Mouse (Mus musculus) gastrocnemius, postnatal 14 days (tissue): ENCODE measurements around the gene Taok3. TPM values are rescaled to one million over a fixed set of nuclear protein-coding genes. Genes with fewer than 3 reads are reported as not detected.

Source experiments
- DNase-seq: peaks from one replicate; pipeline ENCODE4 v3.0.0; 2021; ENCODE audit warnings: mixed read lengths
- intact Hi-C: fragments of 180-260 bp; cut with DNase I; formaldehyde crosslinking; loops from one replicate; pipeline ENCODE4 v1.15.1; 2025; ENCODE audit warnings: low total_unique reads
- total RNA-seq, 2 experiments: library from RNA; stranded (reverse); gene quantifications; 2 replicates each; pipeline ENCODE4 v1.2.3; 2021

Gene Taok3
- total RNA-seq, 2 experiments from 2014 or later: 5.6 to 6.4 TPM

- intact Hi-C loops: no loop called here
- DNase-seq: no peak
Observed at GRCm38 (mm10) chr5:117164516-117164915, 44.6 kb downstream of the Taok3 start.

GRCm38 (mm10) chr5:117164923-117165322, 45.0 kb downstream of the Taok3 start:
- intact Hi-C loops: no loop called here
- no peak for DNase-seq

- intact Hi-C loops: no loop called here
Observed at GRCm38 (mm10) chr5:117165946-117166345, 46.0 kb downstream of the Taok3 start.

GRCm38 (mm10) chr5:117166811-117167365, 47.0 kb downstream of the Taok3 start:
- peak; percentile 55 for DNase-seq
- intact Hi-C loops: no loop called here

More at GRCm38 (mm10) chr5:117165946-117166345, 46.0 kb downstream of the Taok3 start:
- no peak for DNase-seq

DNA sequence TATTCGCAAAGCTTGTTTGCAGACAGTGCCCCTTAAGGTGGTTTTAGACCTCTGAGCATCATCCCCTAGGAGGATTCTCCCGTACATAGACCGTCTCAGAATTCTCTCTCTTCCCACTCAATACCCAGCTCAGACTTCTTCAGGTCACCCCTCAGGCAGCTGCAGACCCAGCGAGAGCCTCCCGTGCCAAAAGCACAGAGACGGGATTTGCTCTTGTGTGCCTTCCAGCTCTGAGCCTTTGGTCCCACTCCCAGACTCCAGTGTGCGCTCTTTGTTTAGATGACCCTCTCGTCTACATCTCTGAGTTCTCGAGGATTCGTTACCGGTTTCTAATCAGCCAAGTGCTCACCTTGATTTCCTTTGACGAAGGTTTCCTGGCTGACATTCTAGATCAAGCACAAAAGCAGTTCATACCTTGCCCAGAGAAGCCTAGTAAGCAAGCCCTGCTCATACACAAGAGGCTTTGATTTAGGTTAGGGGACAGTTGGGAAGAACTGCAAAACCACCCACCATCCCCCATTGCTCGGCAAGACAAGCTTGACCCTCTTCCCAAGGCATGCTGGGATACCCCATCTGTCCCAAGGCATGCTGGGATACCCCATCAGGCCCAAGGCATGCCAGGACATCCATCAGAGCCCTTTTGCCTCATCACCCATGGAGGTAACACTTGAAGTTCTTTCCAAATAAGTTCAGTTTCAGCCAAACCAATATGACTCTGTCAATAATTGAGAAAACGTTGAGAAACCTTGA, 48.6 kb downstream of the Taok3 start:
- DNase-seq: no peak
- intact Hi-C loops: no loop called here

- DNase-seq: no peak
- intact Hi-C loops: no loop called here
Observed at GRCm38 (mm10) chr5:117174057-117174456, 54.1 kb downstream of the Taok3 start.

DNA sequence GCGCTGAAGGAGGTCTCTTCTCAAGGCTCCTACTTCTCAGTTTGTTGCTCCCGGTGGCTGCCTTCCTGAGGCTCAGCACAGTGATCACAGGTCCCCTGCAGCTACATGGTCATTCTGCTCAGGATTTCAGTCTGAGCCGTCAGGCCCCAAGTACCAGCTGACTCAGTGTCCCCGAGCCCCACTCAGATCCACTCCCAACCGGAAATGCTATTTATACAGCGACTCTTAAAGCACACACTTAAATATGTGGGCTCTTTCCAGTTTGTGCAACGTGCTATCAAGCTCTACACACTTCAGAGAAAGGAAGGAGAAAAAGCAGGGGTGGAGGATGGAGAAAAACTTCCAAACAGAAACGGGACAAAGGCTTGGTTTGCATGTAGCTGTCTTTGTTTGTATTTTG, 56.0 kb downstream of the Taok3 start:
- intact Hi-C loops: no loop called here
- DNase-seq: no peak

DNA sequence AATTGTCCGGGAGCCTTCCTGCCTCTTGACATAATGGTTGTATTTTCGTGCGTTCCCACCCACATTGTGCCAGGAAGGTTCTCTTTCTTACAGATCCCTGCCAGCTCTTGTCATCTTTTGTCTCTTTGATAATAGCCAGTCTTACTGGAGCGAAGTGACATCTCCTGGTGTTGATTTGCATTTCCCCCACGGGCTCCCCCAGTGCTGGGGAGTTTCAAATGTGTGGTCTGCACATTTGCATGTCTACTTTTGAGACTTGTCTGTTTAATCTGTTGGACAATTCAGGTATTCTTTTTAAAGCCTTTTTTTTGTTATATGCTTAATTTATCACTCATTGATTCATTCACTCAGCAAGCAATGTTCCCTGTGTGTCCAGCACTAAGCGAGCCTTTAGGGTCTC, 58.1 kb downstream of the Taok3 start:
- DNase-seq: no peak
- intact Hi-C loops: no loop called here

- no peak for DNase-seq
- intact Hi-C loops: no loop called here
Observed at GRCm38 (mm10) chr5:117178486-117178885, 58.6 kb downstream of the Taok3 start.

DNA sequence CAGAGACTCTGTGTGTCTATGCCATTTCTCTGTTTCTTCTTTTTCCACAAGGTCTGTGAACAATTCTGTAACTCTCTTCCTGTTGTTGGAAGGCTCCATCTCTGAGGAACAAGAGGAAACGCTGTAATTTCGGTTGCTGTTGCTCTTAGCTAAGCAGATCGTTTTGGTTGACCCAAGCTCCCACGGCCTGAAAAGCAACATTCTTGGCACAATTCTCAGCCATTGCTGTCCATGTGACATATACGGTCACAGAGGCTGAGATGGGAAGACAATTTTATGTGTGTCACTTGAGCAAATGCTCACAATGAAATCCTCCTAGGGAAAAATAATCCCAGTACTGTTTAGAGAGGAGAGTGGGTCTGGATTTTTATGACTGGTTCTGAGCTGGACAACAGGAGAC, 62.0 kb downstream of the Taok3 start:
- intact Hi-C loops: no loop called here

DNA sequence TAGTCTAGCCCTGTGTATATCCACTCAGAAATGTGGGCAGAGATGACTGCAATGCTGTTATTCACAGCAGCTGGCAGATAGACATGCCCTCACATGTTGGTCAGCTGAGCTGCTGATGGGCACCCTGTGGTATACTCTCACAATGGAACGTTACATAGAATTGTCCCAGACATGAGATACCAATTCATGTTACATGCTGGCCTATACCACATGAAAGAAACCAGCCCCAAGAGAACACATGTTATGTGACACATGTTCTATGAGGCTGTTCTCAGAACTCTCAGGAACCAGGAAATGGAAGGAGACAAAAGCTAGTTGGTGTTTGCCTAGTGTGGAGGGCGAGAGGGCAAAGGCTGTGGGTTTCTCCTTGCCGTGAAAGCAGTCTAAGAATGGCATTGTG, 62.5 kb downstream of the Taok3 start:
- intact Hi-C loops: no loop called here
- no peak for DNase-seq

More for the DNA sequence above, 62.0 kb downstream of the Taok3 start:
- DNase-seq: no peak

GRCm38 (mm10) chr5:117184832-117185231, 64.9 kb downstream of the Taok3 start:
- no peak for DNase-seq
- intact Hi-C loops: no loop called here

DNA sequence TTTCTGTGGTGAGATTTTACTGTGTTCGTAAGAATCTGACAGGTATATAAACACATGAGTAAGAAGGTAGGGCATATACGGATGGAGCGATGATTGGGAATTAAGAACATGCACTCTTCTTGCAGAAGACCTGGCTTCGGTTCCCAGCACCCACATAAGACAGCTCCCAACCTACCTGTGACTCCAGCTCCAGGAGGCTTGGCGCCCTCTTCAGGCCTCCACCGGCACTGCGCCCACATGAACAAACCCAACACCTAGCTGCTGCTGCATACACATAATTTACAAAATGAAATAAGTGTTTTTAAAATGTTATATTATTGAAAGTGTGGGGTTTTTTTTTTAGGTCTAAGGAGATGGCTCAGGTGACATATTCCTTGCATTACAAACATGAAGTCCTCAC, 65.7 kb downstream of the Taok3 start:
- intact Hi-C loops: no loop called here
- DNase-seq: no peak

DNA sequence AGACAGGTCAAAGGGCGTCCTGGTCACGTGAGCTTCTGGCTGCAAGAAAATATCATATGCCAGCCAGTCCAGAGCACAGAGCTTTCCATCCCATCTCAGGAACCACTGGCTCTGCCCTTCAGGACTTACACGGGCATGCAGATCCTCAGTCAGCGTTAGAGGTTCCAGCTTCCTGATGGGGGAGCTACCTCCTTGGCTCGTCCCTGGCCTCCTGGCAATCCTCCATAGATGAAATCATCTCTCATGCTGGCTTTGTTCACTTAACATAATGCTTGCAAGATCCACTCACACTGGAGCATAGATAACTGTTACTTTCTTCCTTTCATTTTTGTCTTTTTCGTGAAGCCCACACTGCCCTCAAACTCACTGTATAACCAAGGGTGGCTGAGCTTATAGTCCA, 72.1 kb downstream of the Taok3 start:
- DNase-seq: no peak
- intact Hi-C loops: no loop called here

- DNase-seq: no peak
- intact Hi-C loops: no loop called here
Observed at GRCm38 (mm10) chr5:117193748-117194147, 73.8 kb downstream of the Taok3 start.

DNA sequence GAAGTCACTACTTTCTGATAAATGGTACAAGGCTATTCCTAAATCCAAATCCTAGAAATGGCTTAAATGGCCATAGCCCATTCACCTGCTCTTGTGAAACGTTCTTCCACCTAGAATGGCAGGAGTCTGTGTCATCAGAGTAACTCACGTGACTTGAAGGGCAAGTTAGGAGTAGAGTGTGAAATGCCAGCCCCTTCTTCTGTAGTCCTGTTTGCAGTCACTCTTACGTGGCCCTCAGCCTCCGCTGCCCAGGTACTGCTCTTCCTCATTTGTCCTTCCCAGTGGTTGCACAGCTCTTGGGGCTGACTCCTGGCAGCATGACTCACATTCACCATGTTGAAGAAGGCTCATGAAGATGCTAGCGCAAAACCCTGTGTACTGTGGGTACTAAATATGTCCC, 74.7 kb downstream of the Taok3 start:
- intact Hi-C loops: no loop called here
- no peak for DNase-seq

GRCm38 (mm10) chr5:117196551-117196950, 76.6 kb downstream of the Taok3 start:
- intact Hi-C loops: no loop called here

GRCm38 (mm10) chr5:117198390-117198789, 78.5 kb downstream of the Taok3 start:
- intact Hi-C loops: no loop called here
- DNase-seq: no peak

More at GRCm38 (mm10) chr5:117196551-117196950, 76.6 kb downstream of the Taok3 start:
- no peak for DNase-seq

- intact Hi-C loops: no loop called here
- DNase-seq: no peak
Observed at GRCm38 (mm10) chr5:117207286-117207685, 87.4 kb downstream of the Taok3 start.

DNA sequence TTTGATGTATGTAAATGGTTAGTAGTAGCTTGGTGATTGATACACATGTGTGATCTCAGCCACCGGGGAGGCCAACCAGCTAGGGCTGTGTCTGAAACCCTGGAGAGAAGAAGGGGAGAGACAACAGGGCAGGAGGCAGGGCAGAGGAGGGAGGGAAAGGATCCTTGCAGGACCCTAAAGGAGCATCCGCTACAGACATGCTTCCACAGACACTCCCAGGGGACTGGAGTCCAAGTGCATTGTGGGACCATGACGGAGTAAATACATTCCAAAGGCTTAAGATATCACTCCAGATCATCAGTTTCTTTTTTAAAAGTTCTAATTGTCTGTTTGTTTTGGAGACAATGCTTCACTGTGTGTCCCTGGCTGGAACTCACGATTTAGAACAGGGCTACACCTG, 94.1 kb downstream of the Taok3 start:
- peak; percentile 31 for DNase-seq
- intact Hi-C loops: no loop called here

DNA sequence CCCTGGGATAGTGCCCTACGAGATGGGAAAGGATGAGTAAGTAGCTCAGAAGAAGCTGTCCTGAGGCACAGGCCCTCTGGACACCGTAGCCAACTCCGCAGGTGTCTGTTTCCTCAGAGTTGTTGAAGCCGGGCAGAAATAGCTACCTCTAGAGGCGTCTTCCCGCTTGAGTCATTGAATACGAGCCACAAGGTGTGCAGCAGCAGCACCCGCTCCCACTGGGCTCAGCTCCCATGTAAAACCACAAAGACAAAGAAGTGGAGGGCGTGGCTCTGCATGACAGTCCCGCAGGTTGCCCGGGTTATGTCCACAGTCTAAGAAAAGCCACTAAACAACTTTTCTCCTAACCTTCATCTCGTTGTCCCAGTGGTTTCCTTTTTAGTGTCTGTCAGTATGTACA, 111.1 kb downstream of the Taok3 start:
- no peak for DNase-seq
- intact Hi-C loops: no loop called here
